In genomic region chr7:16674699-16675098, GRCm38 (mm10) we compare ENCODE assay signal across 32 mouse cellular contexts. TPM values are rescaled to one million over a fixed set of nuclear protein-coding genes. Genes with fewer than 3 reads are reported as not detected.
"Had no signal": no experiment of that assay in that cellular context is flagged by ENCODE, and none has a peak within 500 bp of the region (broad histone marks: within the 10 kb centered on the region; RNA-seq: fewer than 3 reads in every experiment).

No protein-coding gene starts in this region.

RNA-seq across cellular contexts. Expression of gene Ceacam15, which starts 0.8 kb away (rescaled TPM):
- total RNA-seq: gastrocnemius, adult 2 months; gastrocnemius, postnatal 10 days; gastrocnemius, postnatal 25 days; gastrocnemius, postnatal 4 days; granulocyte monocyte progenitor cell, adult 5-6 weeks; heart, adult 18-20 months; heart, adult 8-10 months; heart, postnatal 25 days; layer of hippocampus, adult 2 months; layer of hippocampus, postnatal 10 days; layer of hippocampus, postnatal 25 days; left cerebral cortex, adult 2 months; left cerebral cortex, postnatal 14 days; left cerebral cortex, postnatal 4 days; liver, adult 2 months had no signal
- polyA plus RNA-seq: hindbrain, embryonic 10.5 days; hindbrain, embryonic 12.5 days; hindbrain, embryonic 14.5 days; hindbrain, embryonic 16.5 days; intestine, embryonic 15.5 days; intestine, postnatal 0 days; kidney, embryonic 14.5 days; kidney, embryonic 16.5 days; limb, embryonic 11.5 days; limb, embryonic 13.5 days; limb, embryonic 15.5 days; liver, adult 2 months; liver, embryonic 12.5 days; liver, embryonic 14.5 days; liver, embryonic 16.5 days had no signal

RNA-seq across cellular contexts. Expression of gene Ceacam9, which starts 47.0 kb away (rescaled TPM):
- total RNA-seq: gastrocnemius, adult 2 months; gastrocnemius, postnatal 10 days; gastrocnemius, postnatal 25 days; gastrocnemius, postnatal 4 days; granulocyte monocyte progenitor cell, adult 5-6 weeks; heart, adult 18-20 months; heart, adult 8-10 months; heart, postnatal 10 days; heart, postnatal 25 days; heart, postnatal 4 days; layer of hippocampus, adult 2 months; layer of hippocampus, postnatal 10 days; layer of hippocampus, postnatal 25 days; left cerebral cortex, postnatal 14 days; left cerebral cortex, postnatal 4 days; liver, adult 2 months had no signal
- polyA plus RNA-seq: hindbrain, embryonic 10.5 days; hindbrain, embryonic 12.5 days; hindbrain, embryonic 14.5 days; inflammation-experienced regulatory T-cells, adult 6 months; intestine, embryonic 15.5 days; intestine, postnatal 0 days; kidney, embryonic 14.5 days; kidney, embryonic 16.5 days; limb, embryonic 11.5 days; limb, embryonic 13.5 days; limb, embryonic 15.5 days; liver, adult 2 months; liver, embryonic 12.5 days; liver, embryonic 14.5 days; liver, embryonic 16.5 days had no signal
